Mouse (Mus musculus): ENCODE results near the gene Rpgrip1l. TPM values are rescaled to one million over a fixed set of nuclear protein-coding genes. Genes with fewer than 3 reads are reported as not detected.

Gene Rpgrip1l
- polyA plus RNA-seq, 1 experiment from 2014 or later: 13.6 TPM

DNA sequence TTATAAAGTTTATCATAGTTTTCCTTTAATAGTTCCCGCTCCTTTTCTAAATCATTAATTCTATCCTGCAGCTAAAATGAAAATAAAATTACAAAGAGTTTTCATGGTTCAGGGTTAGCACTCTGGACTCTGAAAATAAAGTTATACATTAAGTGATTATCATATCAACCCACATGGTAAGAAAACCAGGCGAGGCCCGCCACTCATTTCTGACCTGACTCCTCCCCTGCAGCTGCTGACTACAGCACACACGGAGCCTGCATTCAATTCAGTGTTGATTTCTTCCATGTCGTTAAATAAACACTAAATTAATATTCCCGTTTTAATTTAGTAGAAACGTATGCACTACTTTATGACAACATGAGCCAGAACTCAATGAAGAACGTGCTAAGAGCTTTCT lies 26.8 kb downstream of the Rpgrip1l start:
- H3K36me3 ChIP-seq: no peaks in the 10 kb centered on the region
- H3K4me3 ChIP-seq: no peak overlapping the region
- 69% methylated on average over 8 of the region's 8 CpGs for WGBS
- H3K9ac ChIP-seq (replicated peaks): no peak overlapping the region
- no peaks in the 10 kb centered on the region for H3K27me3 ChIP-seq
- peaks cover 10% of the 10 kb centered on the region; the same call in 1 of the 2 replicates for H3K4me1 ChIP-seq
- H3K9me3 ChIP-seq: no peaks in the 10 kb centered on the region
- ATAC-seq (replicated peaks): no peak
- H3K27ac ChIP-seq (replicated peaks): no peak overlapping the region
- no peak overlapping the region for H3K4me2 ChIP-seq (replicated peaks)

DNA sequence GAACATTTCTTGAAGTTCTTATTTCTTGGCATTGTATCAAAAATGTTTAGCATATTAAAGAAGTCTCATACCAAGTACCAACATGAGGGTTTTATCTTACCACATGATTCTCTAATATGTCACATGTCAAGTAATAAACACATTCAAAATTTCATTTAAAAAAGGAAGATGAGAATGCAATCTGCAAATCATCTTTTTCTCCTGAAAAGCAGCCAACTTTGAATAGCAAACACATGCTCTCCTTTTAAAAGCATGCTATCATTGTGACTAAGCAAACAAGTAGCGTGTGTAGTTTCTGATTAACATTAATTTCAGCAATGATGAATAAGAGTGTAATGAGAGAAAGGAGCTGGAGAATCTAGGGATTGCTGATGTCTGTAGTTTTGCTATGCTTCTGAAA lies 29.2 kb downstream of the Rpgrip1l start:
- Histone ChIP-seq H3K27ac (replicated peaks) (no peak overlapping the region), H3K4me1 (peaks cover 10% of the 10 kb centered on the region; the same call in 1 of the 2 replicates), H3K27me3 (no peaks in the 10 kb centered on the region), H3K9me3 (no peaks in the 10 kb centered on the region), H3K36me3 (no peaks in the 10 kb centered on the region), H3K9ac (replicated peaks) (no peak overlapping the region), H3K4me2 (replicated peaks) (no peak overlapping the region), H3K4me3 (no peak overlapping the region)
- no peak for ATAC-seq (replicated peaks)
- WGBS: 55% methylated on average over 1 of the region's 1 CpGs

DNA sequence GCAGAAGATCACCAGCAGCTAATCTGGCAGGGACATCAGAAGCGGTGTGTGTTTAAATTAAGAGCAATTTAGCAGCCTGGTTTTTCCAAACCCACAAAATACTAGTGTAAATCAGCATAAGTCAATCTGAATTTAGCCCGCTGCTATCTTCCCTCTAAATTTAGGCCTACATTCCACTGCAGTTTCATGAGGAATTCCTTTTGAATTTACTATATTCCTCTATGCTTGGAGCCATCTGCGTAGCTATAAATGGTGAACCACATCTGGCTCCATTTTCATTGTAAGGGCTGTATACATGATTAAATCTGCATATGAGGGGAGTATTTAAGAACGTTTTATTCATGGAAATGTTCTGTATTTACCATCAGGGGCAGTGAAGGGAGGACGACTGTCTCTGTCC lies 30.4 kb downstream of the Rpgrip1l start:
- Histone ChIP-seq H3K4me3 (no peak overlapping the region), H3K9ac (replicated peaks) (no peak overlapping the region), H3K4me1 (peaks cover 12% of the 10 kb centered on the region; the same call in 1 of the 2 replicates), H3K4me2 (replicated peaks) (no peak overlapping the region), H3K9me3 (no peaks in the 10 kb centered on the region), H3K27ac (replicated peaks) (peak overlapping the region; percentile 48; the same call in 1 of the 2 replicates), H3K36me3 (no peaks in the 10 kb centered on the region), H3K27me3 (no peaks in the 10 kb centered on the region)
- no peak for ATAC-seq (replicated peaks)
- WGBS: 70% methylated on average over 5 of the region's 5 CpGs

DNA sequence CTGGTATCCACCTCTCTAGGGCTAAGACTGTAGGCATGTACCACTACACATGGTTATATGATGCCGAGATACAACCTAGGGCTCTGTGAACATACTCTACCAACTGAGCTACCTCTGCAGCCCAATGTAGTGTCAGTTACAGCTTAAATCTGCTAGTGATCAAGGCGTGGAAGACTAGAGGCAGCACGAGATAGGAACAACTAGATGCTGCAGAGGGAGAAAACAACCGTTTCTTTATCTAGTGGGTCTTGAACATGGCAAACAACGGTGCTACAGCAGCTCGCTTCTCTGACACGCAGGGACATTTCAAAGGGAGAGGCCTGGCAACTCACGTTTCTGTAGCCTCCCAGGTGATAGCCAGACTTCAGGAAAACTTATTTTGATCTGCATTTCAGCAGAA lies 31.5 kb downstream of the Rpgrip1l start:
- no peak overlapping the region for H3K4me3 ChIP-seq
- H3K27me3 ChIP-seq: no peaks in the 10 kb centered on the region
- no peak for ATAC-seq (replicated peaks)
- no peak overlapping the region for H3K9ac ChIP-seq (replicated peaks)
- H3K4me2 ChIP-seq (replicated peaks): no peak overlapping the region
- H3K9me3 ChIP-seq: no peaks in the 10 kb centered on the region
- no peaks in the 10 kb centered on the region for H3K36me3 ChIP-seq
- H3K4me1 ChIP-seq: peaks cover 17% of the 10 kb centered on the region
- no peak overlapping the region for H3K27ac ChIP-seq (replicated peaks)
- 87% methylated on average over 8 of the region's 8 CpGs for WGBS

DNA sequence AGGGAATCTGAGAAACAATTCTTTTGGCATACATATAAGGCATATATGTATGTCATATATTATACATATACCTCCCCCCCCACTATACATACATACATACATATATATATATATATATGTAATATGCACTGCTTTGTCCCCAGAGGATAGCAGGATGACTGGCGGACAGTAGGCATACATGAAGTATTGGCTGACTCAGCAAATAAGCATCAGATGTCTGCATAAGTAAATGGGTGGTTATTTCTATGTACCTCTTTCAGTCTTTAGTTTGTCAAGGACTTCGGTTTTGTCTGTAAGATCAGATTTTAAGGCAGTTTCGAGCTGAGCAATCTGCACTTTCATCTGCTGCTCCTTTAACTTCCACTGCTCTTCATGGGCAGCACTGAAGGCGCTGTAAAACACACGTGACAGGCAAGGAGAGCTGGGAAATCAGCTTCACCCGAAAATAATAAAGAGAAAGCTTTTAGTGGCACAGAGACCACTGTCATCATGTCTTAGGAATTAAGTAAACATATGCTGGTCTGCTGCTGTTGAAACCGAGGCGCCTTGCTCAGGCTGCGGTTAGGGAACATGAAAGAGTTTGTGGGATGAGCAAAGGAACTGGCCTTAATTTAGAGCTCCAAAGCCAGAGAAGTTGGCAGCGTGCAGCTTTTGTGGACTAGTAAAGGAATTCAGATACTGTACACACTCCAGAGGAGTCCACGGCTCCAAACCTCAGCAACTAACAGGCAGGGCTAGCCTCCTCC lies 32.4 kb downstream of the Rpgrip1l start:
- Histone ChIP-seq H3K4me1 (peaks cover 17% of the 10 kb centered on the region), H3K4me3 (no peak overlapping the region), H3K9me3 (no peaks in the 10 kb centered on the region), H3K9ac (replicated peaks) (no peak overlapping the region), H3K36me3 (no peaks in the 10 kb centered on the region), H3K27ac (replicated peaks) (no peak overlapping the region), H3K27me3 (no peaks in the 10 kb centered on the region), H3K4me2 (replicated peaks) (no peak overlapping the region)
- no peak for ATAC-seq (replicated peaks)
- WGBS: 88% methylated on average over 11 of the region's 11 CpGs

DNA sequence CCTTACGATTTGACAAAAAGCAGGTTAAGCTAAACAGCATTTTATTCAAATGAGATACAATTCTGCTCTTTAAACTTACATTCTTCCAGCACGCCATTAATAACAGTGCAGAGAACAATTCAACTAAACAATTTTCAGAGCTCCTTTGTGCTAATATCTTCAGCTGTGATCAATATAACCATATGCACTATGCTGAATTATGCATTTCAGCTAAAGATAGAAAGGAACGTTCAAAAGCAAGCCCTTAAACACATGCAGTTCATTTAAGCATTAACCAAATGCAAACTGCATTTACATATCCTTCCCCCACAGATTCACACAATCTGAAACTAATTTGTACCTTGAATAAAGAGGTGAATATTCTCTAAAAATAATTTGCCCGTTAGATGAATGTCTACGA lies 35.0 kb downstream of the Rpgrip1l start:
- Histone ChIP-seq H3K36me3 (peaks cover 5% of the 10 kb centered on the region), H3K9me3 (no peaks in the 10 kb centered on the region), H3K27ac (replicated peaks) (peak overlapping the region; percentile 62), H3K27me3 (no peaks in the 10 kb centered on the region), H3K4me1 (peaks cover 12% of the 10 kb centered on the region), H3K4me2 (replicated peaks) (no peak overlapping the region), H3K4me3 (no peak overlapping the region), H3K9ac (replicated peaks) (no peak overlapping the region)
- ATAC-seq (replicated peaks): no peak; the same call in 1 of the 2 replicates
- WGBS: 41% methylated on average over 5 of the region's 5 CpGs

DNA sequence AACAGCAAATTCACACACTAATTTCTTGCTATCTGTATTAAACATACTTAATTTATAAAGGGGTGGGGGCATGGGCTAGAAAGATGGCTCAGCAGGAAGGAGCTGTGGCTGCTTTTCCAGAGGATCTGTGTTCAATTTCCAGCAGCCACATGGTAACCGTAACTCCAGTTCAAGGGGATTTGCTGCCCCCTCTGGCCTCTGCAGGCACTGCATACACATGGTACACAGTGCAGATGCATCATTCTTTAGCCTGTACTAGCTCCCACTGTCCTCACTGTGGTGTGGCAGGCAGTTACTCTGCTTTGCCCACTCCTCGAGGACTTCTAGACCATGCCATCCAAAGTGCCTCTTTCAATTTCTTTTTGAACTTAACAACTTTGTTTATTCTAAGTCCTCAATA lies 36.7 kb downstream of the Rpgrip1l start:
- H3K9me3 ChIP-seq: no peaks in the 10 kb centered on the region
- H3K9ac ChIP-seq (replicated peaks): no peak overlapping the region
- 94% methylated on average over 2 of the region's 2 CpGs for WGBS
- no peak overlapping the region for H3K27ac ChIP-seq (replicated peaks)
- H3K36me3 ChIP-seq: peaks cover 18% of the 10 kb centered on the region
- no peaks in the 10 kb centered on the region for H3K27me3 ChIP-seq
- no peak overlapping the region for H3K4me2 ChIP-seq (replicated peaks)
- H3K4me3 ChIP-seq: no peak overlapping the region
- ATAC-seq (replicated peaks): no peak
- peaks cover 8% of the 10 kb centered on the region for H3K4me1 ChIP-seq

DNA sequence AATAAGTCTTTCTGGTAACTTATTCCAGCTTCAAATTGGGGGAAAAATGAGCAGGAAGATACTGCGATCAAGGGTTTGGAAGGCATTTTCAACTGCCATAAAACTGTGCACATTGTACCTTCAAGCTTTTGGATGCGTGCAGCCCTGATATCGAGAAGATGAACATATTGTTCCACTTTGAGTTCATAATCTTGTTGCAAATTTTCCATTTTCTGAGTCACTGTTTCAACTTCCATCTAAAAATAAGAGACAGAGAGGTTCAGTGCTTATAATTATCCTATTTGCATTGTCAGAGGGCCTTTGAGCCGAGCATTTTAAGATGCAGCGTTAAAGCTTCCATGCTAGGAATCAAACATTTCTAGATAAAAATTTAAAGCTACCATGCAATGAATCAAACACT lies 39.6 kb downstream of the Rpgrip1l start:
- no peak overlapping the region for H3K4me2 ChIP-seq (replicated peaks)
- no peaks in the 10 kb centered on the region for H3K9me3 ChIP-seq
- H3K4me1 ChIP-seq: peaks cover 8% of the 10 kb centered on the region
- H3K4me3 ChIP-seq: no peak overlapping the region
- no peak overlapping the region for H3K27ac ChIP-seq (replicated peaks)
- peaks cover 22% of the 10 kb centered on the region for H3K36me3 ChIP-seq
- H3K27me3 ChIP-seq: no peaks in the 10 kb centered on the region
- ATAC-seq (replicated peaks): no peak
- 86% methylated on average over 5 of the region's 5 CpGs for WGBS
- no peak overlapping the region for H3K9ac ChIP-seq (replicated peaks)

DNA sequence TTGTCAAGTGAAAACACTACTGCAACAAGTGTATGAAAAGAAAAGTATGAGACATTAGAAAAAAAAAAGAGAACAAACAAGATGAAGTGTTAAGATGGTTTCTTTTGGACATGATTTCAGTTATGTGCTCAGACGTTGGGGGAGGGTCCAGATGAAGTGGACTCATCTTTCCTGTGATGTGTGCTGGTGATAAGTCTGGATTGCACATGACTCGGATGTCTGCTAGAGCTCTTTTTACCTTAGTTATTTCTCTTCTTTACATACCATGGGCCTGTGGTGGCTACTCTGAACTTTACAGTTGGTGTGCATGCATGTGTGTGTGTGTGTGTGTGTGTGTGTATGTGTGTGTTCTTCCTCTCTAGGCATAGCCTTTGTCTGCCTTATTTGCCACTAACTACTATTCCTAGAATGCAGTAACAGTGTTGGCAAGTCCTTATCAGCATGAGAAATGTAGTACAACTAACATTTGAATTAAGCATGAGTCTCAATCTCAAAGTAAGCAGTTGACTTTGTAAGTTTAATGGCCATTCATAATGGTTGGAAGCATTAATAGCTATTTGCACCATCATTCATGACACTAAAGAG lies 43.6 kb downstream of the Rpgrip1l start:
- peaks cover 27% of the 10 kb centered on the region for H3K36me3 ChIP-seq
- H3K9me3 ChIP-seq: no peaks in the 10 kb centered on the region
- H3K27me3 ChIP-seq: no peaks in the 10 kb centered on the region
- H3K4me2 ChIP-seq (replicated peaks): no peak overlapping the region
- H3K4me3 ChIP-seq: no peak overlapping the region
- 91% methylated on average over 2 of the region's 2 CpGs for WGBS
- H3K27ac ChIP-seq (replicated peaks): no peak overlapping the region
- ATAC-seq (replicated peaks): no peak
- no peaks in the 10 kb centered on the region for H3K4me1 ChIP-seq
- H3K9ac ChIP-seq (replicated peaks): no peak overlapping the region

DNA sequence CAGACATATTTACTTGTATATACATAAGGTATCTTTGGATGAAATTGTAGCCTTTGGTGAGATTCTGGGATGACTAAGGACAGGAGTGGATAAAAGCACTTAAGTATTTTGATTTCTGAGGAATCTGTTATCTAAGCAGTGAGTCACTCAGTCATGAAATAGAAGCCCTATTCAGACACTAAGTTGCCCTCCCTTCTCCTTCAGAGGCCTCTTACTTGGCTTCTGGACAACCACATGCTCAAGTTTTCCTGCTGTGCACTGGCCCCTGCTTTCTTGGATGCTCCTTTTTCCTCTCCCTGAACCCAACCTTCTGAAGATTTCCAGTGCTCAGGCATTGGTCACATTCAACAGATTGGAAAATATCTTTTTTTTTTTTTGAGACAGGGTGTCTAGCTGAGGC lies 48.5 kb downstream of the Rpgrip1l start:
- Histone ChIP-seq H3K27me3 (no peaks in the 10 kb centered on the region), H3K27ac (replicated peaks) (no peak overlapping the region), H3K4me3 (no peak overlapping the region), H3K4me2 (replicated peaks) (no peak overlapping the region), H3K4me1 (no peaks in the 10 kb centered on the region), H3K36me3 (peaks cover 7% of the 10 kb centered on the region; the same call in 1 of the 2 replicates), H3K9me3 (no peaks in the 10 kb centered on the region), H3K9ac (replicated peaks) (no peak overlapping the region)
- ATAC-seq (replicated peaks): no peak

DNA sequence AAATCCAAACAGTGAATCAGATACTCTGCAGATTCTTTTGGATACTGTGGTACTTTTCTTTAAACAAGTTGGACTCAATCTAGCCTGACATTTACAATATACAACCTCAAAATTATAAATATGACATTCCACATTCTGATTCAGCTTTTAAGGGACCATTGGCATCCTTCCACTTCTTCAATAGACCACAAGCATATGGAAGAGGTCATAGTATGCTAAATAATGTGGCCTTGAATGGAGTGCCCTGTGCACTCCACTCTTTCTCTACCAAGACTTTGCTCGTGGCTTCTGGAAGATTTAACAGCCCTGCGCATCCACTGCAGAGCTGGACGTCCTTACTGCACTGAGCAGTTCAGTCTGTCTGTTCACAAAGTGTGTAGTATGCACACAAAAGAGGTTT lies 49.1 kb downstream of the Rpgrip1l start:
- WGBS: 88% methylated on average over 3 of the region's 3 CpGs
- ATAC-seq (replicated peaks): no peak
- Histone ChIP-seq H3K9me3 (no peaks in the 10 kb centered on the region), H3K4me2 (replicated peaks) (no peak overlapping the region), H3K36me3 (peaks cover 5% of the 10 kb centered on the region; the same call in 1 of the 2 replicates), H3K27me3 (no peaks in the 10 kb centered on the region), H3K9ac (replicated peaks) (no peak overlapping the region), H3K4me3 (no peak overlapping the region), H3K4me1 (no peaks in the 10 kb centered on the region), H3K27ac (replicated peaks) (no peak overlapping the region)

DNA sequence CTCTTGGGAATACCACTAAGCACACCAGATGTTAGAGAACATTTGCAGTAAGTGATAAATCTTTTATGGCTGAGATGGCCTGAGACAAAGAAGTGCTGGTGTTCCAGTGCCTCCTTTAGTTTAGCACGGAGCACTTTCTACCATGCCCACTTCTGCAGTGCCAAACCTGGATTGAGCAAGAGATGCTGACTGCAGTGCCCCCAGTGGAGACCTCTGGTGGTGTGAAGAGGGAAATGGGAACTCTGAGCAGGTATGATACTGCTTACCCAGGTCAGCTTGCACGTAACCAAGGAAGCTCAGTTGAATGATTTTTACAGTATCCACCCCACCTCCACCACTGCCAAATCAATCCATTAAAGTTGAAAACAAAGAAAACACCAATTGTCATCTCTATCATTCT lies 51.5 kb downstream of the Rpgrip1l start:
- 78% methylated on average over 2 of the region's 2 CpGs for WGBS
- Histone ChIP-seq H3K4me1 (no peaks in the 10 kb centered on the region), H3K36me3 (no peaks in the 10 kb centered on the region), H3K4me2 (replicated peaks) (no peak overlapping the region), H3K27me3 (no peaks in the 10 kb centered on the region), H3K9ac (replicated peaks) (no peak overlapping the region), H3K27ac (replicated peaks) (no peak overlapping the region), H3K9me3 (no peaks in the 10 kb centered on the region), H3K4me3 (no peak overlapping the region)
- ATAC-seq (replicated peaks): no peak

DNA sequence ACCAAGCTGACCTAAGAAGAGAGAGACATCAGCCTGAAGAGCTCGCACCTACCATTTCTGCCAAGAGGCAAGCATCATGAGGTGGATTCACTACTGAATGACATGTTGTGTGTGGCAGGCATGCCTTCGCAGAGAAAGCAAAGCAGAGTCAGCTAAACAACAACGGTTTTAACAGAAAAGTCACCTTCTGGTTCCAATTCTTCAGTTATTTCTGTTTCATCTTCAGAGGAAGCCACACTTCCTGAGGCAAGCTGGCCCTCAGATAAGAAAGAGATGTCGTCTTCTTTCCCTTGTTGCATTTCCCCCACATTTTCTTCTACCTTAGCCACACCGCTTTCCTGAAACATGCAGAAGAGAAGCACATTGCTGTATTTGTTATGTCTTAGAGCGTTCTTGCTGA lies 62.1 kb downstream of the Rpgrip1l start:
- Histone ChIP-seq H3K9ac (replicated peaks) (no peak overlapping the region), H3K36me3 (peaks cover 4% of the 10 kb centered on the region; the same call in 1 of the 2 replicates), H3K9me3 (no peaks in the 10 kb centered on the region), H3K27me3 (no peaks in the 10 kb centered on the region), H3K4me3 (no peak overlapping the region), H3K4me2 (replicated peaks) (no peak overlapping the region), H3K4me1 (no peaks in the 10 kb centered on the region), H3K27ac (replicated peaks) (no peak overlapping the region)
- WGBS: 97% methylated on average over 6 of the region's 6 CpGs
- ATAC-seq (replicated peaks): no peak
